Mouse (Mus musculus) spleen, adult 2 months (tissue): Measurements from ENCODE around the gene Dcaf5.

ENCODE experiments used
- CTCF ChIP-seq: fragments of 200-500 bp; IDR thresholded peaks from 2 replicates; pipeline ENCODE4 v1.5.1; 2011; ENCODE audit warnings: mild to moderate bottlenecking, inconsistent platforms; ENCODE audit not compliant: insufficient read depth, insufficient read length, insufficient replicate concordance; ENCODE audit errors: extremely low read depth
- POLR2A ChIP-seq: fragments of 200-500 bp; IDR thresholded peaks from 2 replicates; pipeline ENCODE4 v1.6.1; 2011; ENCODE audit warnings: low read depth, low read length, inconsistent platforms

- no peak for TF ChIP-seq POLR2A
- no peak for TF ChIP-seq CTCF
Observed at GRCm38 (mm10) chr12:80330819-80331218, 105.6 kb downstream of the Dcaf5 start.
